Comparison of ENCODE assay signal across 8 mouse cellular contexts in the genomic region with DNA sequence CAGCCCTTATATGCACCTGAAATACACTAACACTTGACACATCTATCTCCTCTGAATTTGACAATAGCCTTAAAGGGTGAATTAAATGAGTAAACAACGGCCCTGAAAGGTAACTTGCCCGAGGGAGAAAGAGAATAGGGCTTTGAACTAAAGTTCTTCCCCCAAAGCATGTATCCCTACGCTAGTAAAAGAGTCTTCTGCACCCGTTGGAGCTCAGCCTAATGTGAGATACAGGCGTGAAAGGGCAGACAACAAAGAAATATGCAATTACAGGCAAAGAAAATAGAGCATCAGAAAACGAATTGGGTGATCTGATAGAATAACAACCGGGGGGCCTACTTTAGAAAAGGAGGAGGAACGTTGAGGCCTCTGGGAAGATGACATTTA. TPM values are rescaled to one million over a fixed set of nuclear protein-coding genes. Genes with fewer than 3 reads are reported as not detected.
DNase-seq lines count a peak whose midpoint lies in the region; ATAC-seq and TF ChIP-seq lines count a peak whose summit lies in the region.

No protein-coding gene starts in this region.

- H3K4me1 ChIP-seq in heart, embryonic 10.5 days = peaks cover 16% of the 10 kb centered on the region; the same call in 1 of the 2 replicates
- H3K4me1 ChIP-seq in E14TG2a.4 (replicated peaks; ENCODE audit: low read depth, low read length) = peaks cover 19% of the 10 kb centered on the region; the same call in 1 of the 2 replicates
- peaks cover 13% of the 10 kb centered on the region for H3K4me1 ChIP-seq in forebrain, embryonic 14.5 days (ENCODE audit: control insufficient read depth, insufficient read depth, low read length)
- H3K4me1 ChIP-seq in liver, embryonic 16.5 days (ENCODE audit: control insufficient read depth, low read depth, low read length) = peaks cover 12% of the 10 kb centered on the region

- no peak for TF ChIP-seq CTCF in E14TG2a.4 (conservative IDR thresholded peaks at IDR 0.05; ENCODE audit: low read length)

- no peak for DNase-seq in heart, embryonic 10.5 days (ENCODE audit: low spot score)
- DNase-seq in heart, postnatal 36 days = no peak
- peak; percentile 34 for DNase-seq in forebrain, embryonic 14.5 days (ENCODE audit: low spot score)
- DNase-seq in right cerebral cortex, adult 2 months (ENCODE audit: low spot score in 2 of 2) = no peak
- DNase-seq in layer of hippocampus, postnatal 10 days (ENCODE audit: low spot score in 2 of 2) = no peak
- no peak for DNase-seq in frontal cortex, postnatal 36 days (ENCODE audit: low spot score in 2 of 2)

- no peak for ATAC-seq in forebrain, embryonic 14.5 days
- ATAC-seq in liver, embryonic 16.5 days (ENCODE audit: low read depth) = no peak

- H3K27ac ChIP-seq in heart, embryonic 10.5 days = peak overlapping the region; percentile 97
- peak overlapping the region; percentile 86 for H3K27ac ChIP-seq in forebrain, embryonic 14.5 days (ENCODE audit: low read depth, low read length)
- peak overlapping the region; percentile 88 for H3K27ac ChIP-seq in liver, embryonic 16.5 days (ENCODE audit: low read length)

- peaks cover 8% of the 10 kb centered on the region for H3K36me3 ChIP-seq in heart, embryonic 10.5 days
- no peaks in the 10 kb centered on the region; the same call in 1 of the 2 replicates for H3K36me3 ChIP-seq in E14TG2a.4 (ENCODE audit: insufficient read depth, low read length)
- H3K36me3 ChIP-seq in forebrain, embryonic 14.5 days (ENCODE audit: control insufficient read depth, insufficient read depth, low read length) = peaks cover 8% of the 10 kb centered on the region; the same call in 1 of the 2 replicates
- no peaks in the 10 kb centered on the region for H3K36me3 ChIP-seq in liver, embryonic 16.5 days (ENCODE audit: control insufficient read depth, insufficient read depth)

- no peaks in the 10 kb centered on the region for H3K27me3 ChIP-seq in heart, embryonic 10.5 days (ENCODE audit: insufficient read depth, poor library complexity, severe bottlenecking)
- H3K27me3 ChIP-seq in E14TG2a.4 (ENCODE audit: insufficient read depth, low read length) = no peaks in the 10 kb centered on the region
- H3K27me3 ChIP-seq in forebrain, embryonic 14.5 days (replicated peaks; ENCODE audit: control insufficient read depth, insufficient read depth, low read length) = no peaks in the 10 kb centered on the region
- H3K27me3 ChIP-seq in liver, embryonic 16.5 days (ENCODE audit: control insufficient read depth, insufficient read depth, low read depth, low read length) = no peaks in the 10 kb centered on the region

- intact Hi-C loops in heart, postnatal 36 days (cut with DNase I) = loop anchor here (5.0 to 10.0 kb wide), 2 partner anchors 126 to 263 kb away; partner anchors contain the start of genes BC029722 and Cep250

- H3K4me3 ChIP-seq in heart, embryonic 10.5 days = peak overlapping the region; percentile 86
- H3K4me3 ChIP-seq in E14TG2a.4 (replicated peaks; ENCODE audit: low read length) = peak overlapping the region; percentile 88
- H3K4me3 ChIP-seq in forebrain, embryonic 14.5 days (ENCODE audit: low read depth, low read length) = peak overlapping the region; percentile 97
- peak overlapping the region; percentile 97 for H3K4me3 ChIP-seq in liver, embryonic 16.5 days (ENCODE audit: low read depth, low read length)

- WGBS in heart, embryonic 10.5 days = 9% methylated on average over 8 of the region's 8 CpGs
- 4% methylated on average over 8 of the region's 8 CpGs for WGBS in forebrain, embryonic 14.5 days
- 3% methylated on average over 8 of the region's 8 CpGs for WGBS in liver, embryonic 16.5 days (ENCODE audit: insufficient replicate concordance)

- peak overlapping the region; percentile 93 for H3K9ac ChIP-seq in forebrain, embryonic 14.5 days (ENCODE audit: low read length)
- H3K9ac ChIP-seq in liver, embryonic 16.5 days (ENCODE audit: low read depth, low read length) = peak overlapping the region; percentile 99

- no peaks in the 10 kb centered on the region for H3K9me3 ChIP-seq in heart, embryonic 10.5 days
- H3K9me3 ChIP-seq in E14TG2a.4 (ENCODE audit: low read length) = no peaks in the 10 kb centered on the region
- no peaks in the 10 kb centered on the region for H3K9me3 ChIP-seq in forebrain, embryonic 14.5 days (replicated peaks; ENCODE audit: control insufficient read depth, low read length)
- H3K9me3 ChIP-seq in liver, embryonic 16.5 days (replicated peaks; ENCODE audit: control insufficient read depth, low read length) = no peaks in the 10 kb centered on the region

- H3K4me2 ChIP-seq in forebrain, embryonic 14.5 days (ENCODE audit: low read length) = peak overlapping the region; percentile 84
- H3K4me2 ChIP-seq in liver, embryonic 16.5 days (ENCODE audit: low read depth, low read length) = peak overlapping the region; percentile 68

RNA-seq across cellular contexts. Expression of gene Trpc4ap, which starts 0.9 kb away (rescaled TPM):
- 101 and 107 TPM in 2 replicates for polyA plus RNA-seq in heart, embryonic 10.5 days (2016; fragmentation: Nextera tagmentation; extraction: Ambion mirVana)
- 10 to 100 TPM; 92.1 to 92.3 TPM for total RNA-seq in heart, postnatal 36 days (2021)
- polyA plus RNA-seq in forebrain, embryonic 14.5 days (2014; fragmentation: Nextera tagmentation; extraction: Ambion mirVana) = 153 and 181 TPM in 2 replicates
- 49.7 and 50.7 TPM in 2 replicates for polyA plus RNA-seq in liver, embryonic 16.5 days (2015; fragmentation: Nextera tagmentation; extraction: Ambion mirVana)
- total RNA-seq in layer of hippocampus, postnatal 10 days (2021) = 100 to 1,000 TPM; 143 to 149 TPM

RNA-seq across cellular contexts. Expression of gene Edem2, which starts 37.9 kb away (rescaled TPM):
- polyA plus RNA-seq in heart, embryonic 10.5 days (2016; fragmentation: Nextera tagmentation; extraction: Ambion mirVana) = 31.5 and 34.4 TPM in 2 replicates
- total RNA-seq in heart, postnatal 36 days (2021) = 1 to 10 TPM; 6.9 to 7.0 TPM
- 39.9 TPM in 2 replicates for polyA plus RNA-seq in forebrain, embryonic 14.5 days (2014; fragmentation: Nextera tagmentation; extraction: Ambion mirVana)
- polyA plus RNA-seq in liver, embryonic 16.5 days (2015; fragmentation: Nextera tagmentation; extraction: Ambion mirVana) = 29.5 and 30.3 TPM in 2 replicates
- total RNA-seq in layer of hippocampus, postnatal 10 days (2021) = 10 to 100 TPM; 19.1 to 20.9 TPM

RNA-seq across cellular contexts. Expression of gene Gm17581, which starts 44.3 kb away (rescaled TPM):
- polyA plus RNA-seq in heart, embryonic 10.5 days (2016; fragmentation: Nextera tagmentation; extraction: Ambion mirVana) = not detected in 2 replicates
- total RNA-seq in heart, postnatal 36 days (2021) = not detected
- not detected in 2 replicates for polyA plus RNA-seq in forebrain, embryonic 14.5 days (2014; fragmentation: Nextera tagmentation; extraction: Ambion mirVana)
- not detected in 2 replicates for polyA plus RNA-seq in liver, embryonic 16.5 days (2015; fragmentation: Nextera tagmentation; extraction: Ambion mirVana)
- not detected for total RNA-seq in layer of hippocampus, postnatal 10 days (2021)

RNA-seq across cellular contexts. Expression of gene Procr, which starts 59.6 kb away (rescaled TPM):
- 5.3 and 6.6 TPM in 2 replicates for polyA plus RNA-seq in heart, embryonic 10.5 days (2016; fragmentation: Nextera tagmentation; extraction: Ambion mirVana)
- total RNA-seq in heart, postnatal 36 days (2021) = 1 to 10 TPM; 3.1 to 3.3 TPM
- 2.2 and 4.3 TPM in 2 replicates for polyA plus RNA-seq in forebrain, embryonic 14.5 days (2014; fragmentation: Nextera tagmentation; extraction: Ambion mirVana)
- 0.96 and 1.4 TPM in 2 replicates for polyA plus RNA-seq in liver, embryonic 16.5 days (2015; fragmentation: Nextera tagmentation; extraction: Ambion mirVana)
- 1 to 10 TPM; 2.1 to 3.2 TPM for total RNA-seq in layer of hippocampus, postnatal 10 days (2021)
